Mouse (Mus musculus) gastrocnemius, postnatal 14 days (tissue): ENCODE results near the gene Scaf1. TPM values are rescaled to one million over a fixed set of nuclear protein-coding genes. Genes with fewer than 3 reads are reported as not detected.
A peak's percentile ranks its signal among the peaks of the same experiment; 100 is the strongest.

Experiments
- DNase-seq: peaks from one replicate; pipeline ENCODE4 v3.0.0; 2021; ENCODE audit warnings: mixed read lengths
- intact Hi-C: fragments of 180-260 bp; cut with DNase I; formaldehyde crosslinking; loops from one replicate; pipeline ENCODE4 v1.15.1; 2025; ENCODE audit warnings: low total_unique reads
- long read RNA-seq, 2 experiments: library from polyadenylated mRNA; stranded (forward); transcript quantifications; one replicate each; pipeline ENCODE4 v2.0.0; 2021
- total RNA-seq, 2 experiments: library from RNA; stranded (reverse); gene quantifications; 2 replicates each; pipeline ENCODE4 v1.2.3; 2021

Gene Scaf1
- total RNA-seq: 10 to 100 TPM; 35.6 to 40.1 TPM
- long read RNA-seq, experiment 1, full-length matches to known transcripts: 3 of 15 reads
- long read RNA-seq, experiment 1, partial matches to known transcripts: 11 of 15 reads
- long read RNA-seq, experiment 1, other reads (novel, unspliced or antisense): 1 of 15 reads
- long read RNA-seq, experiment 2, full-length matches to known transcripts: 4 of 32 reads
- long read RNA-seq, experiment 2, partial matches to known transcripts: 25 of 32 reads
- long read RNA-seq, experiment 2, other reads (novel, unspliced or antisense): 3 of 32 reads

DNA sequence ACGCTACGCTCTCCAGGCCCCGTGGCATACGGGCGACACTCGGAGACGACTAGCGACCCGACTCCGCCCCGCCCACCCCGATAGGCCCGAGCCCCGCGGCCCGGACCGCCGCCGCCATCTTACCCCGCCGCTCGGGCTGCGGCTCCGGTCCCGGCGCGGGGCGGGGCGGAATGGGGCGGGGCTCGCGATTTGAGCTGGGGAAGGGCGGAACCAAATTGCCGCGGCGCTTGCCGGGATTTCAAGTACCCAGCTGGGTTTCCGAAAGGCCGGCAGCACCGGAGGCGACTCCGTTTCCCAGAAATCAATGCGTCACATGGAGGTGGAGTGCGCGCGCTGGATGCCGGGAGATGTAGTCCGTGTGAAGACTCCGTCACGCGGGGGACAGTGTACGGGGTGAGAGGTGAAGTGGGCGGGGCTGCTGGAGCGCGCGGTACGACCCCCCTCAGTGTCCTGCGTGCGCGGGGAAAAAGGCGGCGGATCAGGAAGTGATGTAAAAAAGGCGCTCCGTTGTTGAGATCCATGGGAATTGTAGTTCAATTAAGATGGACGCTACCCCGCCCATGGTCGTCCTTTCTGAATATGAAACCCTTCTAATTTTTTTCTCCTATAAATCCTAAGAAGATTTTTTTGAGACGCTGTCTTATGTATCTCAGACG, at the start of gene Scaf1:
Gene Scaf1 (minus strand): TSS at position 407 of the 656 bp plus-strand sequence.
- peak; percentile 99 for DNase-seq
- intact Hi-C loops: no loop called here

DNA sequence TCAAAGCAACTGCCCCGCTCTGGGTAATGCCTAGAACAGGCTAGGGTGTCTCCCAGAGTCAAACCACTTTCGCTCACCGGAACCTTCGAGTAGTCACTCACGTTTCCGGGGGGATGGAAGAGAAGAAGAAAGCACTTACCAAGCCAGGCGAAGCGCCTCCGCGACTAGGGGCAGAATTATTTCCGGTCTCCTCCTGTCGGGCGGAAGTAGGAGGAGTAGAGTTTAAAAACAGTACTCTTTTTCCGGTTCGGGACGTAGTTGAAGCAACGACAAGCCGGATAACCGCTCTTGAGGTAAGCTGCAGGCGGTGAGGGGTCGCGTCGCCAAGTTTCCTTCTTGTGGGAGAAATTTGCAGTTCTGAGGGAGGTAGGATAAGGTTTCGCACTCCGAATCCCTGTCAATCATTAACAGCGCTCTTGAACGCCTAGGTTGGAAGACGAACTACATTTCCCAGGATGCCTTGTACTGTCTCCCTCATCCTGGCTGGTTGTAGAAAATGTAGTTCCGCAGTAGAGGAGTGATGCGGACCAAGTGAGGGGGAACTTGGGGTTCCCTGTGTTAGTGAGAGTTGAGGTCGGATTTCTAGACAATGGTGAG, 46.2 kb upstream of the Scaf1 start, which contains the start of the genes Nosip and Prrg2:
Gene Nosip (plus strand): TSS at position 191 of the 597 bp plus-strand sequence.
Gene Prrg2 (minus strand): TSS at position 439 of the 597 bp plus-strand sequence.
- peak; percentile 92 for DNase-seq
- intact Hi-C loops: no loop called here

DNA sequence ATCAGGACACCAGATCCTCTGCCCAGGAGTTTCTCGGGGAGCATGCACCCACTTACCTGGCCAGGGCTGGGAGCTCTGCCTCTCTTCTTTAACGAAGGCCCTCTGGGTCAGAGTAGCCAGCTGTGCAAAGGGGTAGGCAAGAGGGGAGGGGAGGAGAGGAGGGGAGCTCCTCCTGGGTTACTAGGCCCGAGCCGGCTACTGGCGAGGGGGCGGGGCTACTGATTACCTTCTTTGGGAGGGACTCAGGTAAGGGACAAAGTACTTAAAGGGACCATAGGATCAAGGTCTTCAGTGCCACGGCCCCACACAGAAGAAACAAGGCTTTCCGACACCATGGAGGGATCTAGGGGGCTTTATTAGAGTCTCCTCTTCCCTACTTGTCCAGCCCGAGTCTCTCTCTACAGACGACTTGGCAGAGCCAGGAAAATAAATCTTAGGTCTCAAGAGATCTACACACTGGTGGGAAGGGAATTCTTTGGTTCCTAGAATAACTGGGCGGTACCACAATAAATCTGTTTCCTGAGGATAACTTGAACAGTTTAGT, 45.4 kb upstream of the Scaf1 start:
- intact Hi-C loops: no loop called here
- no peak for DNase-seq

- intact Hi-C loops: no loop called here
- no peak for DNase-seq
Measured at GRCm38 (mm10) chr7:45060632-45061122, 44.5 kb upstream of the Scaf1 start.

- intact Hi-C loops: no loop called here
- no peak for DNase-seq
Measured at GRCm38 (mm10) chr7:45058607-45059571, 42.7 kb upstream of the Scaf1 start.

DNA sequence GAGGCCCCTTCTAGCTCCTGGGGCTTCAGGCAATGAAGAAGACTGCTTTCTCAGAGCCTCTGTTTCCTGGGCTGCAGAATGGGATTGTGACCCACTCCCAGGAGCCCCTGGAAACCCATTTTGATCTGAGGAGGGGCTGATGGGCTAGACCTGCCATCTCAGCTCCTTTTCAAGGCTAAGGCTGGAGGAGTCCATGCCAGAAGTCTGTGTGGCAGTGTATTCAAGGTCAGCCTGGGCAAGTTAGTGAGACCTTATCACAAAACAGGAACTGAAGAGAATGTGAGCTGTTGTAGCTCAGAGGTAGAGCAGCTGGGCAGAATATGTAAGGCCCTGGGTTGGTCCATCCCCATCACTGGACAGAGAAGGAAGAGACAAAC, 40.8 kb upstream of the Scaf1 start:
- DNase-seq: no peak
- intact Hi-C loops: no loop called here

DNA sequence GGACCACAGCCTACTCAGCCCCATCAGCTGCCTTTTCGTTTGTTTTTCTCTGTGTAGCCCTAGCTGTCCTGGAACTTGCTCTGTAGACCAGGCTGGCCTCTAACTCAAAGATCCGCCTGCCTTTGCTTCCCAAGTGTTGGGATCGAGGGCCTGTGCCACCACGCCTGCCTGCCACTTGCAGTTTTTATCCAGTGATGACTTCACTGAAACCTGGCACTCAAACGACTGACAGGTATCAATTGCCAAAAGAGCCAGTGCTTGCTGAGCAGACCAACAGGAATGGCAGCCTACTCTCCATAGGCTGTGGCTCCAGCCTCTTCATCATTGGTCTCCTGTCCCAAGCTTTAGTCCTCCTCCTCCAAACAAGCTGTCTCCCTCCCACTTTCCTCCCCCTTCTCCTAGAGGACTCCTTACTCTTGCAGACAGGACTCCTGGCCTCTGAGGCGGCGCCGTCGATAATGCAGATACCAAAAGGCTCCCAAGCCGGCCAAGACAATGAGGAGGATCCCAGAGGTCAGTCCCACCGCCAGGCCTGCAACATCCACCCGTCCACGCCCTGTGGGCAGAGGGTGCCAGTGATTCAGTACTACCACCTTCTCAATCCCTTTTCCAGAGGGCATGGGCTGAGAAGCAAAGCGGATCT, 40.3 kb upstream of the Scaf1 start:
- intact Hi-C loops: no loop called here
- DNase-seq: no peak

DNA sequence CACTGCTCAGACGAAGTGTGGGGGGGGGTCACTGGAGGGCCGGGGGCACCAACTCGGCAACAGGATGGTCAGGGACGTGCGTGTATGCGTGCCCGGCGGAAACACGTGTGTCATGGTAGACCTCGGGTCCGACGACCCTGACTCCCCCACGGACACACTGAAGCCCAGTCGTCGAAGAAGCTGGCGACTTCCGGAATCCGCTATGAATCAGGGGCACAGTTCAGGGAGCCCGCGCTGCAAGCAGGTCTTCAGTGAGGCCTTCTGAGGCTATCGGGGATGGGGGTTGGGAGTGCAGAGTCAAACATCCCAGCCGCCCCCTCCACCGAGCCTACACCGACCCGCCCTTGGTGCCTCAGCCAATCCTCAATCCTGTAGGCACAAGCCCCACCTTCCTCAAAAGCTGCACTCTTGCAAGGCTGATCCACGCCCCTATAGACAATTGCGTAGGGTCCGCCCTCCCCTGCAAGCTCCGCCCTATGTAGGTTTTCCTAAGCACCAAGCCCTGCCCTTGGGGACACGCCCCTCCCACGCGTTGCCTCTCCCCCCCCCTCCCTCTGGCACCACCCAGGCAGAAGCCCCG, 37.9 kb upstream of the Scaf1 start:
- peak; percentile 92 for DNase-seq
- intact Hi-C loops: no loop called here

DNA sequence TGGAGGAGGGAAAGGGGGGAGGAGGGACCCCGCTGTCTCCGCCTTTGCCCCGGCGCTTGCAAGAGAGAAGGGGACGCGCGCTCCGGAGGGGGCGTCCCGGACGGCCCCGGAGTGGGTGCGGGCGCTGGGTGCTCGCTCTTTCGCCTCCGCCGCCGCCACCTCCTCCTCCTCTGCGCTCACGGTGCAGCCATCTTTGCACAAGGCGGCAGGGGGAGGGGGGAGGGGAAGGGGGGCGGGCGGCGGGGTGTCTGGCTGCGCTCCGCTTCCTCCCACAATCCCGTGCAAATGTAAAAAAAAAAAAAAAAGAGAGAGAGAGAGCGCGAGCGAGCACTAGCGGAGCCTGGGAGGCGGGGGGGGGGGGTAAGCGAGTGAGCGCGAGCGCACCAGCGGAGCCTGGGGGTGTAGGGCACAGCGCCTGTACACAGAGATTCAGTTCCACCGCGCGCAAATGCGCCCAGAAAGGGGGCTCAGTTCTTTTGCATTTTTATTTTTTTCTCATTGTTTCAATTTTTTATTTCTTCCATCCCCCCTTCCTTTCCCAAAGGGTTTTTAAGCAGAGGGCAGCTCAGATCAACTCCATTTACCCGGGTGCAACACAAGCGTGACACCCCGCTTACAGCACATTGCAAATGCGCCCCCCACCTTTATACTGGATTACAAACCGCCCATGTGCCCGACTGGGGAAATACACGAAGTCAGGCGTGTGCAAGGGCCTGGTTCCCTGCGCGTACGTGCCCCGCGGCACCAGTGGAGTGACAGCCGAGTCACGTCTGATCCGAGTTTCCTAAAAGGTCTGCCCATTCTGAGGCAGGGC, 37.2 kb upstream of the Scaf1 start:
- DNase-seq: peak; percentile 85
- intact Hi-C loops: no loop called here

- DNase-seq: no peak
- intact Hi-C loops: no loop called here
Measured at GRCm38 (mm10) chr7:45052862-45053116, 36.6 kb upstream of the Scaf1 start, which contains the start of gene Prr12. TSS of gene Prr12 (minus strand) at chr7:45052881.

DNA sequence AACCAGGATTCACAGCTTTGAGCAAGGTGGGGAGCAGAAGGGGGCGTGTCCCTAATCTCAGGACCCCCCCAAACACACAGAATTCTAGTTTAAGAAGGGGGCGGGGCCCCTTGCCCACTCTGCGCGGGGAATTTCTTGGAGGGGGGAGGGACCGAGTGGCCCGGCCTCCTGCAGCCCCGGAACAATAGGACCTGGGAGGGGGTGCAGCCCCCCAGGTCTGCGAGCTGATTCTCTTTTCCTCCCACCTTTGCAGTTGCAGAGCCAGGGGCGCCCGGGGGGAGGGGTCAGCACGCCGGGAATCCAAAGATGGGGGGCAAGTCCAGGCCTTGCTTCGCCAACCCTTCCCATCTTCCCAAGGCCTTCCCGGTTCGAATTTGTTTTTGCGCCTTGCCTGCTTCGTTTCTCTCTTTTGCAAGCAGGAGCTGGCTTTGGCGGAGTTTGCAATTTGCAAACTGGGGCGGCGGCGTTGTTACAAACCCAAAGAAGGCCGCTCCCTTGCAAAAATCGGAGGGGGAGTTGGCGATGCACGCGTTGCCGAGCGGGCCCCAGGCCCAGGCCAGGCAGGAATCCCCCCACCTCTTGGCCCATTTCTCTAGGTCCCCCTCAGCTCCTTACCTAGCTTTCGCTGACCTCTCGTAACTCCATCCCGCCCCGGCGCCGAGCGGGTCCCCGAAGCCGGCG, 36.2 kb upstream of the Scaf1 start:
- intact Hi-C loops: no loop called here

DNA sequence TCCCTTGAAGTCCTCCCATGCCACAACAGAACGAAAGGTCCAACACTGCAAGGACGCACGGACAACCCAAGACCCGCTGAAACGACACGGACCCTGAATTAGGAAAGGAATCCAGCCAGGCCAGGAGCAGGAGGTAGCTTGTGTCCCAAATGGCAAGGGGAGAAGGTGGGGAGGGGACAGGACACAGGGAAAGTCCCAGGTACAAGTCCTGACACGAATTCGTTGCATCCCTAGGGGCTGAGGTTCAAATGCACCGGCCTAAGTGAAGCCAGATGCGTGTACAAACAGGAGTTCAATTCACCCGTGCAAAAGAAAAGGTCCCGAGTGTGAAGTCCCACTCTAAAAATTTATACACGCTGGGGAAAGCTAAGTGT, 35.4 kb upstream of the Scaf1 start:
- DNase-seq: no peak
- intact Hi-C loops: no loop called here

More for the DNA sequence above, 36.2 kb upstream of the Scaf1 start:
- no peak for DNase-seq

- intact Hi-C loops: no loop called here
- peak; percentile 85 for DNase-seq
Measured at GRCm38 (mm10) chr7:45050945-45051600, 34.9 kb upstream of the Scaf1 start.

DNA sequence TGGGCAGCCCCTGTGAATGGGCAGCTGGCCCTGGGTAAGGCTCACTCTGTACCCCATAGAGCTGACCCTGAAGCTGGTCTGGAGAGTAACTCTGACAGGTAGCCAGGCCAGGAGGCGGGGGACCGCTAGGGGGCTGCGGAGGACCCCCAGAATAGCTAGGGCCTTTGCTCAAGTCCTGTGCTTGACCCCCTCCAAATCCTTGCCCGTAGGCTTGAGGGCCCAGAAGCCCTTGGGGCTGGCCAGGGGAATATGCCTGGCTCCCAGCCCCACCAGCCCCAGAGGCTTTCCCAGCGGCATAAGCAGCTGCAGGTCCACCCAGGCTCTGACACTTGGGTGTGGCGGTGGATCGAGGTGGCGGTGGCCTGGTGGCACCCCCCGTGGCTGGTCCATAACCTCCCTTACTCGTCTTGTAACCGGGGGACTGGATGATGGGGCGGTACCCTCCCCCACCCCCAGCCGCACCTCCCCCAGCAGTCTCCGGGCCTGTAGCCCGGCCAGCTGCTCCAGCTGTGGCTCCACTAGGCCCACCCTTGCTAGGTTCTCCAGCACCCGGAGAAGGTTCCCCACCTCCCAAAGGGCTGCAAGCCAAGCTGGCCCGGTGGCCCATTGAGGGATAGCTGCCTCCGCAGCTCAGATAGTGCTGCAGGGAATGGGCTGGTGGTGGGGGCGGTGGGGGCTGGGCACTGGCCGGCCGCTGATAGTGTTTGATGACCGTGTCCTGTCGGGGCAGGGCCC, 32.9 kb upstream of the Scaf1 start:
- peak; percentile 70 for DNase-seq
- intact Hi-C loops: no loop called here

DNA sequence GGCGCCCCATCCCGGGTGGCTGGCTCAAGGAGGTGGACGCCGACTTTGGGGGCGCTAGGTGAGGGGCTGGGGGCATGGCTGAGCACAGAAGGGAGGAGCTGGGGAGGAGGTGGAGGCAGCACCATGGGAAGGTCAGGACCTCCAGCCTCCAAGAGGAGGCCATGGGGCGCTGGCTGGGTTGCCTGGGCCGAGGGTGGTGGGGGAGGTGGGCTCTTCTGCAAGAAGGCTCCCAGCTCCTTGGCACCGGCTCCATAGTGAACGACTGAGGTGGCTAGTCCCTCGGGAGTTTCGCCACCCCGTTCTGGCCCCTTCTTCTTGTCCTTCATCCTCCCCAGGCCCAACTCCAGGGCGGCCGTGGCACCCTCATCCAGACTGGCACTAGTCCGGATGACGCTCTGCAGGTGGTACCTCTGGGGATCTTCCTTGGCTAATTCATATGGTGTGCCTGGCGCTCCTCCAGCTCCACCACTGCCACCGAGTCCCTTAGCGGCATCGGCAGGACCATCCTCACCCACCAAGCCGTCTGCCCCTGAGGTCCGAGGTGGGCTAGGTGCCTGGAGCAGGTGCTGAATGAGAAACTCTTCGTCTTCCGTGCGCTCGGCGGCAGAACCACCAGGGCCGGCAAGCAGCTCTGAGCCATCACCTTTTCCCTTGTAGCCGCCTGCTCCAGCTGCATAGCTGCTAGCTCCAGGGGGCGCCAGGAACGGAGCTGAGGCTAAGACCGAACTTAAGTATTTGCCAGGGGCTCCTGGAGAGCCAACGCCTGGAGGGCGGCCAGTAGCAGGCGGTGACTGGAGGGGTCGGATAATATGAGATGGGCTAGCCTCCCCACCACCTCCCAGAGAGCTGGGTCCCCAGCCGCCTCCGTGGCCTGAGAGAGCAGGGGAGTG, 32.1 kb upstream of the Scaf1 start:
- no peak for DNase-seq
- intact Hi-C loops: no loop called here
